Mouse (Mus musculus): Measurements from ENCODE around the gene Cngb1. TPM values are rescaled to one million over a fixed set of nuclear protein-coding genes. Genes with fewer than 3 reads are reported as not detected.

Cngb1 gene
- polyA plus RNA-seq, 1 experiment, result 0.46 TPM

- DNase-seq (ENCODE audit: extremely low spot score in 1 of 2, low spot score in 1 of 2), result no peak
These were observed 20.4 kb upstream of the Cngb1 start for GRCm38 (mm10) chr8:95326822-95327221.

GRCm38 (mm10) chr8:95324646-95325045 is 18.3 kb upstream of the Cngb1 start:
- DNase-seq (ENCODE audit: extremely low spot score in 1 of 2, low spot score in 1 of 2), result no peak

GRCm38 (mm10) chr8:95323201-95323600 is 16.8 kb upstream of the Cngb1 start:
- DNase-seq (ENCODE audit: extremely low spot score in 1 of 2, low spot score in 1 of 2), result no peak

- peak in 1 of 2 experiments; percentile 31 for DNase-seq (ENCODE audit: extremely low spot score in 1 of 2, low spot score in 1 of 2)
These were observed 14.1 kb upstream of the Cngb1 start for GRCm38 (mm10) chr8:95320224-95321139.

GRCm38 (mm10) chr8:95315350-95315749 is 9.0 kb upstream of the Cngb1 start:
- DNase-seq (ENCODE audit: extremely low spot score in 1 of 2, low spot score in 1 of 2), result no peak

GRCm38 (mm10) chr8:95314707-95315106 is 8.3 kb upstream of the Cngb1 start:
- DNase-seq (ENCODE audit: extremely low spot score in 1 of 2, low spot score in 1 of 2), result no peak

- no peak for DNase-seq (ENCODE audit: extremely low spot score in 1 of 2, low spot score in 1 of 2)
These were observed 7.5 kb upstream of the Cngb1 start for GRCm38 (mm10) chr8:95313857-95314256.

GRCm38 (mm10) chr8:95312836-95313235 is 6.5 kb upstream of the Cngb1 start:
- no peak for DNase-seq (ENCODE audit: extremely low spot score in 1 of 2, low spot score in 1 of 2)

GRCm38 (mm10) chr8:95310342-95310970 is 4.1 kb upstream of the Cngb1 start, which contains the start of gene Tepp:
Gene Tepp (plus strand): TSS chr8:95310566.
- no peak for DNase-seq (ENCODE audit: extremely low spot score in 1 of 2, low spot score in 1 of 2)

- DNase-seq (ENCODE audit: extremely low spot score in 1 of 2, low spot score in 1 of 2), result no peak
These were observed 859 bp downstream of the Cngb1 start for GRCm38 (mm10) chr8:95305526-95305925.

GRCm38 (mm10) chr8:95302410-95302809 is 4.0 kb downstream of the Cngb1 start:
- DNase-seq (ENCODE audit: extremely low spot score in 1 of 2, low spot score in 1 of 2), result peak in 1 of 2 experiments; percentile 49

GRCm38 (mm10) chr8:95293891-95294290 is 12.5 kb downstream of the Cngb1 start:
- DNase-seq (ENCODE audit: extremely low spot score in 1 of 2, low spot score in 1 of 2), result no peak

GRCm38 (mm10) chr8:95293172-95293571 is 13.2 kb downstream of the Cngb1 start:
- no peak for DNase-seq (ENCODE audit: extremely low spot score in 1 of 2, low spot score in 1 of 2)

- no peak for DNase-seq (ENCODE audit: extremely low spot score in 1 of 2, low spot score in 1 of 2)
These were observed 17.2 kb downstream of the Cngb1 start for GRCm38 (mm10) chr8:95289066-95289650.

GRCm38 (mm10) chr8:95281493-95281892 is 24.9 kb downstream of the Cngb1 start:
- DNase-seq (ENCODE audit: extremely low spot score in 1 of 2, low spot score in 1 of 2), result peak in 1 of 2 experiments; percentile 22

- DNase-seq (ENCODE audit: extremely low spot score in 1 of 2, low spot score in 1 of 2), result no peak
These were observed 33.5 kb downstream of the Cngb1 start for GRCm38 (mm10) chr8:95272871-95273270.

- no peak for DNase-seq (ENCODE audit: extremely low spot score in 1 of 2, low spot score in 1 of 2)
These were observed 34.5 kb downstream of the Cngb1 start for GRCm38 (mm10) chr8:95271841-95272240.

GRCm38 (mm10) chr8:95270501-95270900 is 35.9 kb downstream of the Cngb1 start:
- DNase-seq (ENCODE audit: extremely low spot score in 1 of 2, low spot score in 1 of 2), result no peak

- DNase-seq (ENCODE audit: extremely low spot score in 1 of 2, low spot score in 1 of 2), result no peak
These were observed 44.2 kb downstream of the Cngb1 start for GRCm38 (mm10) chr8:95262181-95262580.

GRCm38 (mm10) chr8:95255611-95256010 is 50.8 kb downstream of the Cngb1 start:
- no peak for DNase-seq (ENCODE audit: extremely low spot score in 1 of 2, low spot score in 1 of 2)

Data from frontal cortex, adult 2 months (tissue).